Mouse (Mus musculus) brown adipose tissue, adult 24 weeks (tissue): ENCODE results near the gene Vmn1r85. TPM values are rescaled to one million over a fixed set of nuclear protein-coding genes. Genes with fewer than 3 reads are reported as not detected.

Source experiments
- polyA plus RNA-seq: library from polyadenylated mRNA; stranded (reverse); fragments of >200 nt; gene quantifications from 2 replicates; pipeline ENCODE4 v1.2.4, GENCODE M21; 2012; ENCODE audit not compliant: missing spikeins, insufficient read depth, insufficient read length

The Vmn1r85 gene
- polyA plus RNA-seq, 1 experiment = 0.16 TPM

Other genes starting within 250 kb of the Vmn1r85 start
- gene Zfp128, start 214.0 kb downstream of the Vmn1r85 start, polyA plus RNA-seq = 2.0 and 2.5 TPM in 2 replicates
- 3.0 and 3.6 TPM in 2 replicates for gene Zscan22, start 197.4 kb downstream of the Vmn1r85 start, polyA plus RNA-seq
- gene Rps5, start 172.9 kb downstream of the Vmn1r85 start, polyA plus RNA-seq = 533 and 648 TPM in 2 replicates
- gene Rnf225, start 167.8 kb downstream of the Vmn1r85 start, polyA plus RNA-seq = not detected in 2 replicates
- gene Zfp324, start 129.3 kb downstream of the Vmn1r85 start, polyA plus RNA-seq = 1.4 and 2.7 TPM in 2 replicates
- gene Zfp446, start 117.3 kb downstream of the Vmn1r85 start, polyA plus RNA-seq = 0.55 and 1.2 TPM in 2 replicates
- gene Slc27a5, start 97.0 kb downstream of the Vmn1r85 start, polyA plus RNA-seq = not detected in 2 replicates
- 39.4 and 56.3 TPM in 2 replicates for gene Trim28, start 96.1 kb downstream of the Vmn1r85 start, polyA plus RNA-seq
- gene Zbtb45, start 85.1 kb downstream of the Vmn1r85 start, polyA plus RNA-seq = 2.1 and 4.0 TPM in 2 replicates
- 194 and 239 TPM in 2 replicates for gene Chmp2a, start 60.4 kb downstream of the Vmn1r85 start, polyA plus RNA-seq
- 258 and 293 TPM in 2 replicates for gene Ube2m, start 56.9 kb downstream of the Vmn1r85 start, polyA plus RNA-seq
- gene Mzf1, start 40.4 kb downstream of the Vmn1r85 start, polyA plus RNA-seq = not detected in 2 replicates
- not detected in 2 replicates for gene Vmn1r86, start 24.7 kb upstream of the Vmn1r85 start, polyA plus RNA-seq
- gene Vmn1r87, start 45.0 kb upstream of the Vmn1r85 start, polyA plus RNA-seq = not detected in 2 replicates
- not detected in 2 replicates for gene Vmn1r88, start 64.4 kb upstream of the Vmn1r85 start, polyA plus RNA-seq
- gene Vmn1r89, start 117.8 kb upstream of the Vmn1r85 start, polyA plus RNA-seq = not detected in 2 replicates
- gene Lig1, start 182.1 kb upstream of the Vmn1r85 start, polyA plus RNA-seq = 3.7 and 3.9 TPM in 2 replicates
- 5.0 and 6.5 TPM in 2 replicates for gene Zswim9, start 183.5 kb upstream of the Vmn1r85 start, polyA plus RNA-seq
- not detected in 2 replicates for gene Pla2g4c, start 229.5 kb upstream of the Vmn1r85 start, polyA plus RNA-seq